ENCODE assay signal across 32 mouse cellular contexts in genomic region chr6:98332714-98333113, GRCm38 (mm10). TPM values are rescaled to one million over a fixed set of nuclear protein-coding genes. Genes with fewer than 3 reads are reported as not detected.
DNase-seq lines count a peak whose midpoint lies in the region; ATAC-seq and TF ChIP-seq lines count a peak whose summit lies in the region.
"Had no signal": no experiment of that assay in that cellular context is flagged by ENCODE, and none has a peak within 500 bp of the region (broad histone marks: within the 10 kb centered on the region; RNA-seq: fewer than 3 reads in every experiment).

No protein-coding gene starts in this region.

- no peak for TF ChIP-seq POLR2A in lung, adult 2 months (IDR thresholded peaks at IDR 0.05; ENCODE audit: borderline replicate concordance, extremely low read depth, low read depth, low read length)

- no peaks in the 10 kb centered on the region for H3K36me3 ChIP-seq in splenic B cell, adult 2 months (ENCODE audit: control insufficient read depth, insufficient read depth, low read length, poor library complexity, severe bottlenecking)
- no peaks in the 10 kb centered on the region for H3K36me3 ChIP-seq in intestine, embryonic 16.5 days (ENCODE audit: control insufficient read depth, insufficient read depth, low read length)
- H3K36me3 ChIP-seq: forebrain, embryonic 10.5 days; heart, embryonic 15.5 days; hindbrain, embryonic 10.5 days; hindbrain, embryonic 13.5 days had no signal

- no peak overlapping the region for H3K4me2 ChIP-seq in intestine, embryonic 16.5 days (ENCODE audit: low read depth, low read length)
- H3K4me2 ChIP-seq: forebrain, embryonic 13.5 days; heart, embryonic 11.5 days; heart, embryonic 15.5 days; hindbrain, embryonic 13.5 days had no signal

- no peak overlapping the region for H3K9ac ChIP-seq in intestine, embryonic 16.5 days (ENCODE audit: low read depth, low read length)
- H3K9ac ChIP-seq: forebrain, embryonic 13.5 days; heart, embryonic 15.5 days; hindbrain, embryonic 13.5 days had no signal

- H3K4me1 ChIP-seq in lung, adult 2 months (ENCODE audit: control insufficient read depth, insufficient read depth, low read length): no peaks in the 10 kb centered on the region
- H3K4me1 ChIP-seq in intestine, embryonic 16.5 days (ENCODE audit: control insufficient read depth, insufficient read depth, low read length): no peaks in the 10 kb centered on the region
- H3K4me1 ChIP-seq: forebrain, embryonic 10.5 days; forebrain, embryonic 13.5 days; heart, embryonic 15.5 days; hindbrain, embryonic 10.5 days; hindbrain, embryonic 13.5 days had no signal

- ATAC-seq in granulocyte monocyte progenitor cell, adult 5-6 weeks (replicated peaks; ENCODE audit: poor library complexity, severe bottlenecking): peak; percentile 94
- peak; percentile 94 for ATAC-seq in megakaryocyte progenitor cell, adult 5-6 weeks (replicated peaks; ENCODE audit: poor library complexity)
- ATAC-seq in megakaryocyte-erythroid progenitor cell, adult 5-6 weeks (replicated peaks; ENCODE audit: low FRiP score, low TSS enrichment, poor library complexity, severe bottlenecking): no peak
- no peak for ATAC-seq in intestine, embryonic 16.5 days
- ATAC-seq: activated CD4-positive, CD25-positive, alpha-beta regulatory T cell, adult 4 months; CD4-positive, CD25-positive, alpha-beta regulatory T cell, adult 4 months; forebrain, embryonic 13.5 days; forebrain, embryonic 16.5 days; hindbrain, embryonic 16.5 days had no signal

- 63% methylated on average over 2 of the region's 2 CpGs for WGBS in lung, adult 2 months
- WGBS in intestine, embryonic 16.5 days: 71% methylated on average over 2 of the region's 2 CpGs

- no peak for TF ChIP-seq CTCF in lung, adult 2 months (IDR thresholded peaks at IDR 0.05; ENCODE audit: insufficient read depth, low read length)

- no peaks in the 10 kb centered on the region for H3K27me3 ChIP-seq in splenic B cell, adult 2 months (ENCODE audit: control insufficient read depth, insufficient read depth, low read length, poor library complexity, severe bottlenecking)
- no peaks in the 10 kb centered on the region for H3K27me3 ChIP-seq in intestine, embryonic 16.5 days (replicated peaks; ENCODE audit: control insufficient read depth, insufficient read depth, low read length)
- H3K27me3 ChIP-seq: forebrain, embryonic 13.5 days; heart, embryonic 15.5 days; hindbrain, embryonic 13.5 days had no signal

- H3K27ac ChIP-seq in intestine, embryonic 16.5 days (ENCODE audit: low read length): no peak overlapping the region
- H3K27ac ChIP-seq: forebrain, embryonic 10.5 days; forebrain, embryonic 13.5 days; heart, embryonic 15.5 days; hindbrain, embryonic 10.5 days; hindbrain, embryonic 13.5 days had no signal

- no peak overlapping the region for H3K4me3 ChIP-seq in lung, adult 2 months (replicated peaks; ENCODE audit: extremely low read depth, low read depth, low read length)
- H3K4me3 ChIP-seq in intestine, embryonic 16.5 days (ENCODE audit: low read length): no peak overlapping the region
- H3K4me3 ChIP-seq: forebrain, embryonic 10.5 days; forebrain, embryonic 13.5 days; heart, embryonic 15.5 days; hindbrain, embryonic 10.5 days; hindbrain, embryonic 13.5 days had no signal

- H3K9me3 ChIP-seq in intestine, embryonic 16.5 days (ENCODE audit: control insufficient read depth, low read length): no peaks in the 10 kb centered on the region
- H3K9me3 ChIP-seq: forebrain, embryonic 10.5 days; forebrain, embryonic 13.5 days; heart, embryonic 15.5 days; hindbrain, embryonic 10.5 days; hindbrain, embryonic 13.5 days had no signal

- peak; percentile 2 for DNase-seq in lung, postnatal 25 days (ENCODE audit: low spot score)
- no peak for DNase-seq in lung, adult 2 months
- DNase-seq in splenic B cell, adult 2 months (ENCODE audit: low read depth, low spot score): peak; percentile 2
- DNase-seq: adrenal gland, adult 8-10 months; adrenal gland, postnatal 25 days; cerebellum, adult 11-12 months; cerebellum, adult 8-10 months; cerebellum, postnatal 10 days; cerebellum, postnatal 36 days; gastrocnemius, postnatal 10 days; gastrocnemius, postnatal 36 days; heart, adult 11 months; heart, postnatal 10 days; heart, postnatal 36 days had no signal

RNA-seq across cellular contexts. Expression of gene Gm765, which starts 9.8 kb away (rescaled TPM):
- 0.03 and 0.06 TPM in 2 replicates for polyA plus RNA-seq in lung, adult 2 months (2012; rRNA removed)
- total RNA-seq in granulocyte monocyte progenitor cell, adult 5-6 weeks (2014; fragmentation: Nextera tagmentation): not detected in 2 replicates
- total RNA-seq in granulocyte monocyte progenitor cell, adult 5-6 weeks (2017): not detected in 2 replicates
- not detected in 2 replicates for total RNA-seq in megakaryocyte progenitor cell, adult 5-6 weeks (2015)
- not detected in 2 replicates for total RNA-seq in megakaryocyte progenitor cell, adult 5-6 weeks (2017)
- not detected in 2 replicates for total RNA-seq in megakaryocyte-erythroid progenitor cell, adult 5-6 weeks (2014; fragmentation: Nextera tagmentation)
- not detected in 2 replicates for total RNA-seq in megakaryocyte-erythroid progenitor cell, adult 5-6 weeks (2017)
- polyA plus RNA-seq in intestine, embryonic 16.5 days (2015; fragmentation: Nextera tagmentation; extraction: Ambion mirVana): not detected in 2 replicates
- total RNA-seq: adrenal gland, postnatal 25 days; heart, postnatal 10 days; heart, postnatal 36 days; MEL had no signal
- polyA plus RNA-seq: brain, embryonic 14.5 days; C2C12; CD4-positive, CD25-positive, alpha-beta regulatory T cell, adult 4 months; embryonic facial prominence, embryonic 11.5 days; forebrain, embryonic 10.5 days; forebrain, embryonic 13.5 days; forebrain, embryonic 16.5 days; heart, embryonic 11.5 days; heart, embryonic 15.5 days; hindbrain, embryonic 10.5 days; hindbrain, embryonic 13.5 days had no signal

Comparison
In these comparisons a context has a peak if more than half of its experiments do, and no peak if none do; other contexts are left out.
1. ATAC-seq: peak in granulocyte monocyte progenitor cell, adult 5-6 weeks (single experiment) and megakaryocyte progenitor cell, adult 5-6 weeks (single experiment); none in megakaryocyte-erythroid progenitor cell, adult 5-6 weeks (single experiment) and intestine, embryonic 16.5 days (single experiment).